Mouse (Mus musculus) neural tube, embryonic 11.5 days (tissue): ENCODE measurements around the gene Gm20388. TPM values are rescaled to one million over a fixed set of nuclear protein-coding genes. Genes with fewer than 3 reads are reported as not detected.
A peak's percentile ranks its signal among the peaks of the same experiment; 100 is the strongest.
"Not testable (repeated sequence)": the region's sequence is repeated elsewhere in the genome, so short reads cannot be mapped to it uniquely, and the experiment has no call there.

Experiments used
- ATAC-seq: fragments of 200-750 bp; cut with Nextera tagmentation; 2 replicates; pipeline ENCODE4 v1.8.0; 2017; ENCODE audit warnings: moderate number of reproducible peaks, mild to moderate bottlenecking, moderate TSS enrichment, moderate library complexity; ENCODE audit not compliant: insufficient read depth, low FRiP score, low TSS enrichment
- DNase-seq: peaks from one replicate; pipeline ENCODE4 v3.0.0-alpha.2; 2015; ENCODE audit warnings: low spot score
- H3K27ac ChIP-seq: fragments of 300-500 bp; sonication (generic); 2 replicates; pipeline ENCODE4 v1.5.1; 2014; ENCODE audit warnings: low read depth, mild to moderate bottlenecking, low read length
- H3K27me3 ChIP-seq: fragments of 300-500 bp; sonication (generic); 2 replicates; pipeline ENCODE4 v1.6.1; 2014; ENCODE audit warnings: mild to moderate bottlenecking, low read length, mixed read lengths; ENCODE audit not compliant: control insufficient read depth, insufficient read depth
- H3K36me3 ChIP-seq: fragments of 300-500 bp; sonication (generic); 2 replicates; pipeline ENCODE4 v1.6.1; 2014; ENCODE audit warnings: mild to moderate bottlenecking, low read length, moderate library complexity, mixed read lengths; ENCODE audit not compliant: control insufficient read depth, insufficient read depth
- H3K4me1 ChIP-seq: fragments of 300-500 bp; sonication (generic); 2 replicates; pipeline ENCODE4 v1.6.1; 2014; ENCODE audit warnings: low read length, mixed read lengths; ENCODE audit not compliant: control insufficient read depth, insufficient read depth
- H3K4me2 ChIP-seq: fragments of 300-500 bp; sonication (generic); 2 replicates; pipeline ENCODE4 v1.6.1; 2014; ENCODE audit warnings: low read depth, mild to moderate bottlenecking, moderate library complexity
- H3K4me3 ChIP-seq: fragments of 300-500 bp; sonication (generic); 2 replicates; pipeline ENCODE4 v1.5.1; 2014; ENCODE audit warnings: low read depth, low read length
- H3K9ac ChIP-seq: fragments of 300-500 bp; sonication (generic); 2 replicates; pipeline ENCODE4 v1.6.1; 2014; ENCODE audit warnings: mild to moderate bottlenecking, low read length
- H3K9me3 ChIP-seq: fragments of 300-500 bp; sonication (generic); 2 replicates; pipeline ENCODE4 v1.6.1; 2016; ENCODE audit warnings: low read length; ENCODE audit not compliant: control insufficient read depth
- WGBS: fragments of 180-500 bp; shearing (Covaris S2); extraction: QIAGEN DNeasy Blood & Tissue Kit; methylation state at CpG from one replicate; pipeline ENCODE4 v1.1.7; 2014; 5-methylcytosine and 5-hydroxymethylcytosine counted together
- polyA plus RNA-seq: library from polyadenylated mRNA; unstranded; fragments of >200 nt; fragmentation: Nextera tagmentation; extraction: Ambion mirVana; gene quantifications from 2 replicates; pipeline ENCODE4 v1.2.1, GENCODE M21; 2014

Gene Gm20388
- polyA plus RNA-seq, 1 experiment from 2014 or later, result not detected

DNA sequence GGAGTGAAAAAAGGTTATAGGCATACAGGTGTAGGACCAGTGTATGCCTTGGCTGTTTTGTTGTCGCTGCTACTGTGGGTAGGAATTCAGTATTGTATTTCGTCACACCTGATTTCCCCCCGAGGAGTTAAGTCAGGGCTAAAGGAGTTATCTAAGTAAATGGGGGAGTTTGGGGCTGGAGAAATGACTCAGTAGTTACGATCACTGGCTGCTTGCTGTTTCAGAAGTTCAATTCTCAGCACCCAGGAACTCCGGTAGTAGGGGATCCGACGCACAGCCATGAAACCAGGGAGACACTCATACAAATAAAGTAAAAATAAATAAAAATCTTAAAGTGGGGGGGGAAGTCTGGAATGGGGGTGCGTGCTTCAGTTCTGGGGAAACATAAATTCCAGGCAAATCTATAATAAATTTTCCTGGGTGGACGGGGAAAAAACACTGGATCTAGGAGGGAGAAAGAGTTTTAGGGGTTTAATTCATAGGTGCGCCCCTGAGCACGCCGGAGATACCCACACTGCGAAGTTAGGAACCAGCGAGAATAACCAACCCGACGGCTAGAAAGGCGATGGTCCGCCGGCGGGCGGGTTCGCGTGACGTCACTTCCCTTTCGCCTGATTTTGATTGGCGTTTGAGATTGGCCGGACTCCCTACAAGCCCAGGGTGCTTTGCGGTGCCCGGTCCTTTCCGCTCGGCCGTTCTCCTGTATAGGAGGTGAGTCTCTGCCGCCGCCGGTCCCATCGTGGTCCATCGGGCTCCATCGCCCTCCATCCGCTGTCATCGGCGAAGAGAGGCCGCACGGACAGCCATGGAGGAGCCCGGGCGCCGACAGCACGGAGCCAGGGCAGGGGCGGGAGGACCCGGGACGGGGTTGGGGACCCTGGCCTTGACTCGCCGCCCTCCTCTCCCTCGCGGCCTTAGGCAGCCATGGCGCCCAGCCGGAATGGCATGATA lies 3191.4 kb downstream of the Gm20388 start, which contains the start of gene Rpl13:
Gene Rpl13 (plus strand): TSS at position 616 of the 951 bp plus-strand sequence.
- peaks cover 8% of the 10 kb centered on the region for H3K4me1 ChIP-seq
- peaks cover 14% of the 10 kb centered on the region for H3K36me3 ChIP-seq
- WGBS, result 2% methylated on average over 54 of the region's 56 CpGs
- peak within 1 kb of the TSS; percentile 93 for H3K27ac ChIP-seq
- DNase-seq (peak; percentile 96), ATAC-seq (peak; percentile 95)
- peak within 1 kb of the TSS; percentile 95 for H3K4me2 ChIP-seq
- no peaks in the 10 kb centered on the region for H3K9me3 ChIP-seq
- peak within 1 kb of the TSS; percentile 95 for H3K4me3 ChIP-seq
- H3K27me3 ChIP-seq, result no peaks in the 10 kb centered on the region
- peak within 1 kb of the TSS; percentile 97 for H3K9ac ChIP-seq

- not testable (repeated sequence) for H3K4me1 ChIP-seq, DNase-seq, H3K9me3 ChIP-seq, H3K27me3 ChIP-seq
- peaks cover 14% of the 10 kb centered on the region for H3K36me3 ChIP-seq
- ATAC-seq, result peak; percentile 14; the same call in 1 of the 2 replicates
- peak overlapping the region; percentile 95 for H3K4me2 ChIP-seq
- peak overlapping the region; percentile 93 for H3K27ac ChIP-seq
- H3K9ac ChIP-seq, result peak overlapping the region; percentile 97
- under 1% methylated on average over 25 of the region's 26 CpGs for WGBS
- H3K4me3 ChIP-seq, result peak overlapping the region; percentile 95
These were observed 3192.2 kb downstream of the Gm20388 start for GRCm38 (mm10) chr8:123102855-123103254.

GRCm38 (mm10) chr8:123103285-123103684 lies 3192.6 kb downstream of the Gm20388 start:
- Histone ChIP-seq H3K4me1 (peaks cover 8% of the 10 kb centered on the region), H3K27ac (no peak overlapping the region), H3K36me3 (peaks cover 14% of the 10 kb centered on the region), H3K27me3 (no peaks in the 10 kb centered on the region), H3K4me3 (peak overlapping the region; percentile 95), H3K9me3 (no peaks in the 10 kb centered on the region), H3K4me2 (peak overlapping the region; percentile 95), H3K9ac (peak overlapping the region; percentile 97)
- ATAC-seq, result no peak
- WGBS, result 14% methylated on average over 14 of the region's 15 CpGs
- DNase-seq, result no peak

DNA sequence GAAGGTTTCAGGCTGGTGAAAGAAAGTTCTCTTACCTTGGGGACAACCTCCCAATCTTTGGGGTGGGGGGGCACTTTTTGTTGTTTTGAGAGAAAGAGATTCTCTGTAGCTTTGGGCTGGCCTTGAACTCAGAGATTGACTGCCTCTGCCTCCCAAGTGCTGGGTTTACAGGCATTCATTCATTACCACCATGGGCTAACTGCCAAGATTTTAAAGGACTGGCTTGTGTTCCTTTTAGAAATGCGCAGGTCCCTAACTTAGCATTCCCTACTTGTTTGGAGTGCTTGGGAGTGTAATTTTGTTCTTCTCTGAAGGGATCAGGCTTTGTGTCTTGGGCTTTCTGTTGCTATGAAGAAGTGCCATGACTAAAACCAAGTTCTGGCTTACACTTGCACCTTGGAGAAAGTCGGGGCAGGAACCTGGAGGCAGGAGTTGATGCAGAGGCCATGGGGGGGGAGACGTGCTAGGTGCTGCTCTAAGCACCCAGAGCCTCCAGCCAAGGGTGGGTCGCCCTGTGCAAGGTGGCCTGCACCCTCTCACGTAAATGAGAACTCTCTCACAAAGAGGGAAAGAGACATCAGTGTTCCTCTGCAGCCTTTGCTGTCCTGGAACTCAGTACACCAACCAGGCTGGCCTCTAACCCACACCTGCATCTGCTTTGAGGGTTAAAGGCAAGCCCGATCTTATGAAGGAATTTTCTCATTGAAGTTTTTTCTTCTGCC lies 3193.6 kb downstream of the Gm20388 start:
- Histone ChIP-seq H3K27ac (no peak overlapping the region), H3K4me3 (no peak overlapping the region; the same call in 1 of the 2 replicates), H3K27me3 (no peaks in the 10 kb centered on the region), H3K9ac (no peak overlapping the region), H3K4me2 (peak overlapping the region; percentile 95), H3K36me3 (peaks cover 14% of the 10 kb centered on the region), H3K9me3 (no peaks in the 10 kb centered on the region), H3K4me1 (peaks cover 8% of the 10 kb centered on the region)
- 91% methylated on average over 6 of the region's 6 CpGs for WGBS
- no peak for DNase-seq
- no peak for ATAC-seq

GRCm38 (mm10) chr8:123105553-123106326 lies 3195.1 kb downstream of the Gm20388 start:
- no peak for ATAC-seq
- DNase-seq, result no peak
- no peak overlapping the region for H3K4me2 ChIP-seq
- WGBS, result 74% methylated on average over 5 of the region's 5 CpGs
- H3K9ac ChIP-seq, result no peak overlapping the region
- H3K36me3 ChIP-seq, result peaks cover 14% of the 10 kb centered on the region
- no peaks in the 10 kb centered on the region for H3K9me3 ChIP-seq
- peaks cover 8% of the 10 kb centered on the region for H3K4me1 ChIP-seq
- H3K4me3 ChIP-seq, result no peak overlapping the region
- H3K27me3 ChIP-seq, result no peaks in the 10 kb centered on the region
- no peak overlapping the region for H3K27ac ChIP-seq

DNA sequence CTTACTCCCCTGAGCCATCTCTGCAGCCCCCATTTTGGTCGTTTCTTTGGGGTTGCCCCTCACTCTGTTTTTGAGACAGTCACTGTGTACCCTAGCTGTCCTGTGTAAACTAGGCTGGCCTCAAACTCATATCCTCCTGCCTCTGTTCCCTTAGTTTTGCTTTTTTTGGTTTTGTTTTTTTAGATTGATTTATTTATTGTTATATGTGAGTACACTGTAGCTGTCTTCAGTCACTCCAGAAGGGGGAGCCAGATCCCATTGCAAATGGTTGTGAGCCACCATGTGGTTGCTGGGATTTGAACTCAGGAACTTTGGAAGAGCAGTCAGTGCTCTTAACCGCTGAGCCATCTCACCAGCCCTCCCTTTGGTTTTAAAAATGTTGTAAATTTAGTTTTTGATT lies 3195.9 kb downstream of the Gm20388 start:
- Histone ChIP-seq H3K9ac (no peak overlapping the region), H3K4me1 (peaks cover 8% of the 10 kb centered on the region), H3K36me3 (peaks cover 14% of the 10 kb centered on the region), H3K4me3 (no peak overlapping the region), H3K27me3 (no peaks in the 10 kb centered on the region), H3K27ac (no peak overlapping the region), H3K4me2 (no peak overlapping the region), H3K9me3 (no peaks in the 10 kb centered on the region)
- WGBS, result 53% methylated on average over 2 of the region's 2 CpGs
- no peak for DNase-seq
- ATAC-seq, result no peak

- ATAC-seq (no peak), DNase-seq (no peak)
- Histone ChIP-seq H3K9me3 (no peaks in the 10 kb centered on the region), H3K27me3 (no peaks in the 10 kb centered on the region), H3K4me1 (peaks cover 6% of the 10 kb centered on the region), H3K36me3 (peaks cover 14% of the 10 kb centered on the region), H3K4me2 (no peak overlapping the region), H3K9ac (no peak overlapping the region), H3K4me3 (no peak overlapping the region), H3K27ac (no peak overlapping the region)
- WGBS, result 65% methylated on average over 1 of the region's 1 CpGs
These were observed 3197.4 kb downstream of the Gm20388 start for GRCm38 (mm10) chr8:123108010-123108409.

GRCm38 (mm10) chr8:123108953-123109352 lies 3198.3 kb downstream of the Gm20388 start:
- ATAC-seq (no peak), DNase-seq (no peak)
- Histone ChIP-seq H3K4me1 (no peaks in the 10 kb centered on the region), H3K4me2 (no peak overlapping the region), H3K4me3 (no peak overlapping the region), H3K27ac (no peak overlapping the region), H3K9me3 (no peaks in the 10 kb centered on the region), H3K9ac (no peak overlapping the region), H3K36me3 (peaks cover 6% of the 10 kb centered on the region), H3K27me3 (0 out of 2 replicates have a peak, but pooled peaks cover under 1% of the 10 kb centered on the region)
- 83% methylated on average over 5 of the region's 5 CpGs for WGBS
